Mouse (Mus musculus): Measurements from ENCODE around the gene Plekha6.
A peak's percentile ranks its signal among the peaks of the same experiment; 100 is the strongest.

Gene Plekha6

GRCm38 (mm10) chr1:133215360-133215700, 51.3 kb downstream of the Plekha6 start:
- DNase-seq (ENCODE audit: low spot score), result no peak

DNA sequence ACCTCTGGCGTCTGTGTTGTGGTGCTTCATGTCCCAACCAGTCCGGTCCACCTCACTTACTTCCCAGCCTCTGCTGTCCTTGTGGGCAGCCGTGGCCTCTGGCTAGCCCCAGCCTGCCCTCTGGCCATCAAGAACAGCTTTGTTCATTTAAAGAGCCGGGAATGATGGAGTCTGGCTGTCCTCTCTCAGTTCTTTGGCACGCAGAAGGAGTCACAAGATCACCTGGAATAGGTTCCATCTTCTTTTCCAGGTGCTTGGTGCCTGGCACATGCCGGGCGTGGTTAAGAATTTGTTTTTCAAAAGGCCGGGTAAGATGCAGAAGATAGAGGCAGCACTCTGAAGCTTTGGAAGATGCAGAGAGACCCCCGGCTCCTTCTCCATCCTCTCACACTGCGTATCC, 51.7 kb downstream of the Plekha6 start:
- DNase-seq (ENCODE audit: low spot score), result no peak

- no peak for DNase-seq (ENCODE audit: low spot score)
Observed at GRCm38 (mm10) chr1:133217031-133217430, 53.0 kb downstream of the Plekha6 start.

- no peak for DNase-seq (ENCODE audit: low spot score)
Observed at GRCm38 (mm10) chr1:133219106-133219505, 55.1 kb downstream of the Plekha6 start.

GRCm38 (mm10) chr1:133221459-133221858, 57.4 kb downstream of the Plekha6 start:
- DNase-seq (ENCODE audit: low spot score), result no peak

DNA sequence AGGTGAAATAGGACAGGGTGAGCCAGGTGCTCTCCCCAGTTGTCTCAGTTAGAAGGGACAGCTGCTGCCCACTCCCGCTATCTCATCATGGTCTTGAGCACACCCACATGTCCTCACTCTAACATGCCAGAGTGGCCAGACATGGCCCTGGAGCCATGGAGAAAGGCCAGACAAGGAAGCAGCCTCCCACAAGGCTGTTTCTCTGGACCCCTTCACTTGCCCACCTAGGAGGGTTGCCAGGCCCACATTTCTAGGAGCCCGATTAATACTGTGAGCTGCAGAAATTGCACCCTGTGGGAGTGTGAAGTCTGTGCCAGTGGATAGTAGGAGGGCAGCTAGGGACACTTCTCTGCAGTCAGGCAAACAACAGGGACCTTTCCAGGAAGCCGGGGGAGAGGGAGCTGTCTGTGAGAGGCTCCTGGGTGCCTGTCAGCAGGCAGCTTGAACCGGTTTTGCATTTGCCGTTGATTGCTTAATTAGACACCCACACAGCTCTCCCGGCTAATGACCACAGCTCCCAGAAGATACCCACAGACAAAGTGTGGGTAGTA, 58.5 kb downstream of the Plekha6 start:
- DNase-seq (ENCODE audit: low spot score), result no peak

DNA sequence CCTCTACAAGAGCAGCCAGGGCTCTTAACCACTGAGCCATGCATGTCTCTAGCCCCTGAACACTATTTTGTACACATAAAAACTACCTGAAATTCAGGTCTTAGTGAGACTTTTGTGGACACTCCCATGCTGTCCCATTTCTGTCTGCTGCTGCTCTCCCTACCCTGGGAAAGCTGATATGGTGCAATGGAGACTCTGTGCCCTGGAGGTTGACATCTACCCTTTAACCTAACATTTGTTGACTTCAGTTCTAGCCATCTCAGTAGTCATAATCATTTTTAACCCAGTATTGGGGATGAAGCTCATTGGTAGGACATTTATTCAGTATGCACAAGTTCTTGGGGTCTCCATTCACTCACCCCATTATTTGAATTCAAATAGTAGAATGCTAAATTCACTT, 60.7 kb downstream of the Plekha6 start:
- no peak for DNase-seq (ENCODE audit: low spot score)

DNA sequence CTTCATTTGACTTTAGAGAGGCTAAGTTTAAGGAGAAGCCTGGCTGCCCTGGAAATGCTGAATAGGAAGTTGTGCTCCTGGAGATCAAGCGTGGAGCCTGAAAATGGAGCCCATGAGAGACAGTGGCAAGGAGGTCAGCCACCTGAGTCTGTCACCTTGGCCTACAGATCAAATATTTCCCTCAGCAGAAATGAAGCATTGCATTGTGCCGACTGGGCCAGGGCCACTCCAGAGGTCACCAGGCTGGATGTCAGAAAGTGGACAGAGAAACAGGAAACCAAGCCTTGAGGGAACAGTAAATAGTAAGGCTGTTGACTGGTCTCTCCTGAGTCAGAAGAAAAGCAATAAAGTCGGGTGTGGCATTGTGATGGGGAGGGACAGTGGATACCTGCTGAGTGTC, 61.1 kb downstream of the Plekha6 start:
- no peak for DNase-seq (ENCODE audit: low spot score)

GRCm38 (mm10) chr1:133225561-133225960, 61.6 kb downstream of the Plekha6 start:
- DNase-seq (ENCODE audit: low spot score), result no peak

DNA sequence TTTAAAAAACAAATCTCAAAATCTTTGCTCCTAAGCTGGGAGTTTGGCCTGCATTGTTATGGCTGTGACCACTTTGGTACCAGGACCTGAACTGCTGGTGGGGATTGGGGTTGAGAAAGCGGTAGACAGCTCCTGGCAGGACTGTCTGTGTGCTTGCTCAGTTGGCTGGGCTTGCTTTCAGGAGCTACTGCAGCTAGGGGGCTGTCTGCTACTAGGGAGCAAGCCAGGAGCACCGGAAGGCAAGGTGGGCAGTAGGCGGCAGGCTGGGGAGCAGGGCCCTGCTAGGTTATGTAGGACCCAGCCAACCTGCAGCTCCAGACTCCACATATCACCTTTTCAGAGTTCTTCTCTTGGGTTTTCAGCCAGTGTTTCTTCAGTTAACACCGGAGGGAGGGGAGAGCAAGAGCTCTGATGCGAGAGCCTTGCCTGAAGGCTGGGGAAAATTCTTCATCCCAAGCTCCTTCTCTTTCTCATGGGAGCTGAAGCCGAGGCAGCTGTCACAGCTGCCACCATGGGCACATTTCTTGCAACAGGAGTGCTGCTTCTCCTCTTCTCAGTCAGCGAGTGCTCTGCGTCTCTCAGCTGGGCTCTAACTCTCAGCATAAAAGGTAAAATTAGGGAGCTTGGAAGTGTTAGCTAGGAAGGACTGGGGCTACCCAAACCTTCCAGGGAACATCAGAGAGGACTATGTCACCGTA, 62.1 kb downstream of the Plekha6 start:
- no peak for DNase-seq (ENCODE audit: low spot score)

- no peak for DNase-seq (ENCODE audit: low spot score)
Observed at GRCm38 (mm10) chr1:133226928-133227327, 62.9 kb downstream of the Plekha6 start.

DNA sequence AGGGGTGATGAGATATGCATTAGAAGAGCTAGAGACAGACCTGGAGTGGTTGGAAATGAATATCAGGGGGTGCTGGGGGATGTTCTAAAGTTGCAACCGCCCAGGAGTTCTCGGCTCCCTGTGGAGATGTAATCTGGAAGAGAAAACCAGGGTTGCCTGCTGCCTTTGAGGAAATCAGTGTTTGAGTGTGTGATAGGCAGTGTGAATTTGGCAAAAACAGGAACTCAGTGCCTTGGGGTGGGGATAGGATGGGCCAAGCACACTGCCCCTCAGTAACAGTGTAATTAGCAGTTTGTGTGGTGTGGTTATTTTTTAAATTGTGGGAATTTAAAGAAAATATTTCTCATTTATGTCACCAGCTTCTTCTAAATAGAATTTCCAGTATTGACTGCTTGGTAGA, 63.4 kb downstream of the Plekha6 start:
- DNase-seq (ENCODE audit: low spot score), result no peak

GRCm38 (mm10) chr1:133228809-133229487, 64.9 kb downstream of the Plekha6 start:
- no peak for DNase-seq (ENCODE audit: low spot score)

DNA sequence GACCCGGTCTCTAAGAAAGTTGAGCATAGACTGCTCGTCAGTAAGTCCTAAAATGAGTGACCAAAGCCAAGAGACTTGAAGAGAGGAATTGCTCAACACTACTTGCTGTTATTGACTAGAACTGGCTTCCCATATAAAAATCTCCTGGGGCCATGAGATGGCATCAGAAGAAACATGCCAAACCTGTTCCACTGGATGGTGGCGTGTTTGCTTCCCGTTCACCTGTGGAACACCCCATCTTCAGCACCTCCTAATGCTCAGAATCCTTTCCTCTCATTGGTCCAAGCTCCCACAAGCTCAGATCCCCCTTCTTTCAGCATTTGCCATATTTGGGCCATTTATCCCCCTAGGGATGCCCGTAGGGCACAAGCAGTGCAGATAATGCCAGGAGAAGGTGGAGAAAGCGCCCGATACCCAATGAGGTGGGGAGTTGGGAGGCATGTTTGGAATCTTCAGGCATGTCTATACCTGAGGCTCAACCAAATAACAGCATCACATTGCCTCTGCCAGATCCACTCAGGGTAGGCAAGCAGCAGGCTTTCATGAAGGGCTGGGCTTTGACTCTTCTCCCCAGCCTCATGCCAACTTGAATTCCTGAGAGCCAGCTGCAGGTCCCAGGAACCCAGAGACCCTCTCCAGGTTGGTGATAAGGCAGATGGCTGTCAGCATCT, 67.6 kb downstream of the Plekha6 start:
- DNase-seq (ENCODE audit: low spot score), result no peak

DNA sequence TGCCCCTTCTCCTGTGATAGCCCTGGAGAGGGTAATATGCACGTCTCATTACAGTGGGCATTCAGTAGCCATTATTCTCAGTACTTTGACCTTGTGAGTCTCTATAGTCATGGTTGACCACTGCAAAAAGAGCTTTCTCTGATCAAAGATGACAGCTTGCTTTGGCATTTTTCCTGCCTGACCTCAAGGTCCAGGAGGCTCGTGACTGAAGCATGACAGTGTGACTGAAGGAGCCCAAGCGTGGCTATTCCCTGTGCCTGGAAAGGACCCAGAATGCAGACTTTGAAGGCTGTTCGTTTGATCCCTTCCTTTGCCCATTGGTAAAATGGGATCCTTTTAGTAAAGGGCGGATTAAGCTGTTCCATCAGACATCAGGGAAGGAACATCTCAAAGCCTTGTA, 71.9 kb downstream of the Plekha6 start:
- DNase-seq (ENCODE audit: low spot score), result no peak

- no peak for DNase-seq (ENCODE audit: low spot score)
Observed at GRCm38 (mm10) chr1:133236693-133237440, 72.9 kb downstream of the Plekha6 start.

DNA sequence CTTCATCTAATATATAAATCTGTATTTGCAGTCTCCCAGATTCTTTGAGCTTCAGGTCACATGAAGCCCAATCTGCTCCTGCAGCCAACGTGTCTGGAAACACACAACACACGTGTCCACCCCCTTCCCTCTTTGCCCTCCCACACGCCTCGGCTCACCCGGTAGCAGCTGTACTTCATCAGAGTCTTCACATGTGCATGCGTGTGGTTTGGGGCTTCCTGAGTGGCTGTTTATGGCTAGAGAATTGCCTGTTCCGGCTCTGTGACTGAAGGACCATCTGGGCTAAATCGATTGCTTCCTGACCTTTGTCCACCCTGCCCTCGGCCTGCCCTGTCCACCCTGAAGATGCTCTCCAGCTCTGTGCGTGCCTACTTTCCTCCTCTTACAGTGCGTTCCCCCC, 73.7 kb downstream of the Plekha6 start:
- DNase-seq (ENCODE audit: low spot score), result peak; percentile 7

DNA sequence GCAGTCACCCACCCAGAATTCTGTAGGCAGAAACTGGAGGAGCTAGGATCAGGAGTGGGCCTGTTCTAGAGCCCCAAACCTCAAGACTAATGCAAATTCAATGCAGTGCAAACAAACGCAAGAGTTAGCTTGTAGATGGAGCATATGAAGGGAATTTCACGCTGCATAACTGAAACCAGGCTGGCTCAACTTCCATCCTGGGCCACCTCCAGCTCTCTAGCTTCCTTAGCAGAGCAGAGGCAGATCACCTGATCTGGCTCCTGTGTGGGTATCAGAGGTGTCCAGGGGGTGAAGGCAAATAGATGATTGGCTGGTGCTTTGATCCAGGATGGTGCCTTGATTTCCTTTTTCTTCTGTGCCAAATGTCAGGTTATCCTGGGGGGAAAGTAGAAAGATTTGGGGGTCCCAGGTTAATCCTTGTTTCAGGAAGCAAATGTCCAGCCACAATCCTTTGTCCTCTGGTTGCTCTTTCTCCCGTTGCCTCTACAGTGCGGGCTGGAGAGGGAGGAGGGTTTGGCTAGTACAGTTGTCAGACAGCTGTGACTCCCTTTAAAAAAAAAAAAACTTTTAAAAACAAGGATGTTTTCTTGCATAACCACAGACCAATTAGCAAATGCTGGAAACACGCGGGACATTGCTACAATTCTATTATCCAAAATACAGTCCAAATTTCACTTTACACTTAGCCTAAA, 75.3 kb downstream of the Plekha6 start:
- no peak for DNase-seq (ENCODE audit: low spot score)

DNA sequence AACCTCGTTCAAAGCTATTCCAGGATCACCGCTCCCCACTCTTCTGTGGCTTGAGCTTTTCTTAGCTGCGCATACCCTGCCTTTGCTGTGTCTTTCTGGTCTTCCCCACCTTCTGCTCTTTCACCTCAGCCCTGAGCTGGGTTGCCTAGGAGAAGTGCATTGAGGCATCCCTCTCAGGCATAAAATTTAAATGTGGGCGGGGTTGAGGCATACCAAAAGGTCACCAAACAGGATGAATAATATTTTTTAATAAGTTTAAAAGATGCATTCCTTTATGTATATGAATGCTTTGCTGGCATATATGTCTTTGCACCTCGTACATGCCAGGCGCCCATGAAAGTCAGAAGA, 75.8 kb downstream of the Plekha6 start:
- DNase-seq (ENCODE audit: low spot score), result no peak

- no peak for DNase-seq (ENCODE audit: low spot score)
Observed at GRCm38 (mm10) chr1:133240881-133241280, 76.9 kb downstream of the Plekha6 start.

DNA sequence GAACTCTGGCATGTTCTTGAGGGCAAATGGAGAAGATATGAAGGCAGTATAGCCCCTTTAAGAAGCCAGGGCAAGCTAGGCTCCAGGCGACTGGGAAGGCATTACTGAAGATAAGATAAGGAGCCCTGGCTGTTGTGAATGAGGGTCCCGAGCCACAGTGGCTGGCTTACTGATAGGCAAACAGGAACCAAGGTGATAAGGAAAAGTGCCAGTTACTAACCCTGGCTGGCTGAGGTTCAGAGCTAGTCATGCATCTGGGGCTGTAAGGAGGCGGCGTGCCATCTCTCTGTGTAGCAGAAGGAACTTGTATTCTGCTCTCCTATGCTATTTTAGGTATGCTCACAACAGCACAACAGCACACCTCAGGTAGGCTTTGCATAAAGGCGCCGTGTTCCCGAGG, 80.7 kb downstream of the Plekha6 start:
- DNase-seq (ENCODE audit: low spot score), result no peak
